Mouse (Mus musculus) kidney, postnatal 0 days (tissue): ENCODE measurements around the gene Myl7. TPM values are rescaled to one million over a fixed set of nuclear protein-coding genes. Genes with fewer than 3 reads are reported as not detected.
A peak's percentile ranks its signal among the peaks of the same experiment; 100 is the strongest.

Source experiments
- ATAC-seq: fragments of 200-750 bp; cut with Nextera tagmentation; replicated peaks from 2 replicates; pipeline ENCODE4 v1.8.0; 2017; ENCODE audit warnings: low read depth, moderate number of reproducible peaks, moderate TSS enrichment, moderate library complexity; ENCODE audit not compliant: low FRiP score
- DNase-seq: peaks from one replicate; pipeline ENCODE4 v3.0.0-alpha.2; 2016; ENCODE audit warnings: low spot score
- H3K27ac ChIP-seq: fragments of 300-500 bp; sonication (generic); 2 replicates; pipeline ENCODE4 v1.5.1; 2014; ENCODE audit warnings: mild to moderate bottlenecking
- H3K27me3 ChIP-seq: fragments of 300-500 bp; sonication (generic); 2 replicates; pipeline ENCODE4 v1.6.1; 2014; ENCODE audit warnings: low read length, mixed read lengths; ENCODE audit not compliant: insufficient read depth
- H3K36me3 ChIP-seq: fragments of 300-500 bp; sonication (generic); 2 replicates; pipeline ENCODE4 v1.6.1; 2014; ENCODE audit warnings: low read length, mixed read lengths; ENCODE audit not compliant: insufficient read depth
- H3K4me1 ChIP-seq: fragments of 300-500 bp; sonication (generic); replicated peaks from 2 replicates; pipeline ENCODE4 v1.6.1; 2014; ENCODE audit warnings: antibody characterized with exemption, low read length, mixed read lengths; ENCODE audit not compliant: insufficient read depth
- H3K4me2 ChIP-seq: fragments of 300-500 bp; sonication (generic); 2 replicates; pipeline ENCODE4 v1.6.1; 2014; ENCODE audit warnings: mild to moderate bottlenecking, low read length, moderate library complexity, mixed read lengths
- H3K4me3 ChIP-seq: fragments of 300-500 bp; sonication (generic); replicated peaks from 2 replicates; pipeline ENCODE4 v1.5.1; 2014; ENCODE audit warnings: low read depth, low read length
- H3K9ac ChIP-seq: fragments of 300-500 bp; sonication (generic); 2 replicates; pipeline ENCODE4 v1.6.1; 2014; ENCODE audit warnings: low read depth, low read length
- H3K9me3 ChIP-seq: fragments of 300-500 bp; sonication (generic); replicated peaks from 2 replicates; pipeline ENCODE4 v1.6.1; 2016; ENCODE audit warnings: low read length, inconsistent platforms, mixed read lengths
- CTCF ChIP-seq: IDR thresholded peaks from 2 replicates; pipeline ENCODE4 v1.5.1; 2016; ENCODE audit warnings: antibody characterized with exemption, low read depth, mild to moderate bottlenecking, moderate library complexity
- WGBS: fragments of 180-500 bp; shearing (Covaris S2); extraction: QIAGEN DNeasy Blood & Tissue Kit; methylation state at CpG from one replicate; pipeline ENCODE4 v1.1.7; 2014; 5-methylcytosine and 5-hydroxymethylcytosine counted together
- polyA plus RNA-seq: library from polyadenylated mRNA; unstranded; fragments of >200 nt; fragmentation: Nextera tagmentation; extraction: Ambion mirVana; gene quantifications from 2 replicates; pipeline ENCODE4 v1.2.1, GENCODE M21; 2015

The Myl7 gene
- polyA plus RNA-seq, 1 experiment from 2014 or later = 1.6 TPM

- Histone ChIP-seq H3K36me3 (no peaks in the 10 kb centered on the region), H3K4me1 (0 out of 2 replicates have a peak, but pooled peaks cover 3% of the 10 kb centered on the region), H3K27ac (no peak overlapping the region), H3K9me3 (no peaks in the 10 kb centered on the region), H3K4me3 (no peak overlapping the region), H3K27me3 (no peaks in the 10 kb centered on the region), H3K4me2 (no peak overlapping the region), H3K9ac (no peak overlapping the region)
- ATAC-seq (no peak), DNase-seq (no peak)
- TF ChIP-seq CTCF = no peak
- WGBS = 69% methylated on average over 2 of the region's 2 CpGs
Measured at GRCm38 (mm10) chr11:5849316-5849715, 49.3 kb downstream of the Myl7 start.

- no peak overlapping the region for H3K9ac ChIP-seq
- DNase-seq (no peak), ATAC-seq (no peak)
- 47% methylated on average over 6 of the region's 6 CpGs for WGBS
- H3K27ac ChIP-seq = no peak overlapping the region
- no peak for TF ChIP-seq CTCF
- no peaks in the 10 kb centered on the region for H3K36me3 ChIP-seq
- no peak overlapping the region for H3K4me2 ChIP-seq
- no peaks in the 10 kb centered on the region for H3K9me3 ChIP-seq
- no peak overlapping the region for H3K4me3 ChIP-seq
- no peaks in the 10 kb centered on the region for H3K27me3 ChIP-seq
- H3K4me1 ChIP-seq = 0 out of 2 replicates have a peak, but pooled peaks cover 3% of the 10 kb centered on the region
Measured at GRCm38 (mm10) chr11:5848741-5849140, 49.8 kb downstream of the Myl7 start.

- WGBS = 50% methylated on average over 7 of the region's 7 CpGs
- 0 out of 2 replicates have a peak, but pooled peaks cover 3% of the 10 kb centered on the region for H3K4me1 ChIP-seq
- no peak for TF ChIP-seq CTCF
- no peak overlapping the region for H3K4me2 ChIP-seq
- H3K9ac ChIP-seq = no peak overlapping the region
- ATAC-seq (peak; percentile 70), DNase-seq (peak; percentile 47)
- peak overlapping the region; percentile 58; the same call in 1 of the 2 replicates for H3K27ac ChIP-seq
- H3K4me3 ChIP-seq = no peak overlapping the region
- H3K27me3 ChIP-seq = no peaks in the 10 kb centered on the region
- H3K36me3 ChIP-seq = no peaks in the 10 kb centered on the region
- H3K9me3 ChIP-seq = no peaks in the 10 kb centered on the region
Measured at GRCm38 (mm10) chr11:5846639-5847345, 51.8 kb downstream of the Myl7 start.

Other genes with a start within 250 kb of the Myl7 start
- gene Mrps24, start 183.1 kb downstream of the Myl7 start, polyA plus RNA-seq = 256 and 279 TPM in 2 replicates
- 22.8 and 23.0 TPM in 2 replicates for gene Urgcp, start 136.4 kb downstream of the Myl7 start, polyA plus RNA-seq
- gene Dbnl, start 110.3 kb downstream of the Myl7 start, polyA plus RNA-seq = 82.7 and 93.3 TPM in 2 replicates
- gene Pgam2, start 95.0 kb downstream of the Myl7 start, polyA plus RNA-seq = 111 and 121 TPM in 2 replicates
- 7.8 and 8.7 TPM in 2 replicates for gene Polm, start 60.8 kb downstream of the Myl7 start, polyA plus RNA-seq
- 33.9 and 38.6 TPM in 2 replicates for gene Aebp1, start 36.8 kb downstream of the Myl7 start, polyA plus RNA-seq
- 74.4 and 82.6 TPM in 2 replicates for gene Pold2, start 20.5 kb downstream of the Myl7 start, polyA plus RNA-seq
- 0.64 and 1.0 TPM in 2 replicates for gene Gck, start 51.3 kb upstream of the Myl7 start, polyA plus RNA-seq
- gene Ykt6, start 56.9 kb upstream of the Myl7 start, polyA plus RNA-seq = 41.8 and 46.5 TPM in 2 replicates
- 3.3 and 3.5 TPM in 2 replicates for gene Camk2b, start 167.6 kb upstream of the Myl7 start, polyA plus RNA-seq